Mouse (Mus musculus) limb, embryonic 14.5 days (tissue): Measurements from ENCODE around the gene Cpne2. TPM values are rescaled to one million over a fixed set of nuclear protein-coding genes. Genes with fewer than 3 reads are reported as not detected.

ENCODE experiments used
- ATAC-seq: fragments of 200-750 bp; cut with Nextera tagmentation; 2 replicates; pipeline ENCODE4 v1.8.0; 2017; ENCODE audit warnings: low read depth, moderate number of reproducible peaks, moderate TSS enrichment; ENCODE audit not compliant: low FRiP score
- DNase-seq: peaks from one replicate; pipeline ENCODE4 v3.0.0-alpha.2; 2015; ENCODE audit warnings: low spot score
- H3K27ac ChIP-seq: fragments of 300-500 bp; sonication (generic); replicated peaks from 2 replicates; pipeline ENCODE4 v1.5.1; 2014; ENCODE audit warnings: low read depth, mild to moderate bottlenecking, low read length, moderate library complexity, mixed read lengths
- H3K27me3 ChIP-seq: fragments of 300-500 bp; sonication (generic); 2 replicates; pipeline ENCODE4 v1.6.1; 2014; ENCODE audit warnings: low read length, mixed read lengths; ENCODE audit not compliant: control insufficient read depth, insufficient read depth
- H3K36me3 ChIP-seq: fragments of 300-500 bp; sonication (generic); 2 replicates; pipeline ENCODE4 v1.6.1; 2014; ENCODE audit warnings: mild to moderate bottlenecking, low read length, moderate library complexity, mixed read lengths; ENCODE audit not compliant: control insufficient read depth, insufficient read depth
- H3K4me1 ChIP-seq: fragments of 300-500 bp; sonication (generic); 2 replicates; pipeline ENCODE4 v1.6.1; 2014; ENCODE audit warnings: antibody characterized with exemption, low read length, mixed read lengths; ENCODE audit not compliant: control insufficient read depth, insufficient read depth
- H3K4me2 ChIP-seq: fragments of 300-500 bp; sonication (generic); replicated peaks from 2 replicates; pipeline ENCODE4 v1.6.1; 2014; ENCODE audit warnings: low read depth, mild to moderate bottlenecking, low read length, moderate library complexity; ENCODE audit not compliant: severe bottlenecking
- H3K4me3 ChIP-seq: fragments of 300-500 bp; sonication (generic); replicated peaks from 2 replicates; pipeline ENCODE4 v1.5.1; 2014; ENCODE audit warnings: low read length
- H3K9ac ChIP-seq: fragments of 300-500 bp; sonication (generic); 2 replicates; pipeline ENCODE4 v1.6.1; 2014; ENCODE audit warnings: mild to moderate bottlenecking, low read depth, low read length, moderate library complexity; ENCODE audit not compliant: severe bottlenecking
- H3K9me3 ChIP-seq: fragments of 300-500 bp; sonication (generic); 2 replicates; pipeline ENCODE4 v1.6.1; 2016; ENCODE audit warnings: low read length; ENCODE audit not compliant: control insufficient read depth
- POLR2A ChIP-seq: fragments of 200-500 bp; IDR thresholded peaks from 2 replicates; pipeline ENCODE4 v1.8.0; 2012; ENCODE audit warnings: inconsistent platforms, mild to moderate bottlenecking, moderate library complexity, borderline replicate concordance; ENCODE audit not compliant: insufficient read depth, insufficient read length; ENCODE audit errors: extremely low read depth
- WGBS: fragments of 180-500 bp; shearing (Covaris S2); extraction: QIAGEN DNeasy Blood & Tissue Kit; methylation state at CpG from one replicate; pipeline ENCODE4 v1.1.7; 2014; 5-methylcytosine and 5-hydroxymethylcytosine counted together
- microRNA-seq: library from miRNA; unstranded; fragments of <30 nt; microRNA quantifications from one replicate; pipeline ENCODE4, GENCODE M21; 2016
- polyA plus RNA-seq, 2 experiments: library from polyadenylated mRNA; depleted of rRNA in 1 of 2; stranded (reverse) in 1 of 2; unstranded in 1 of 2; fragments of >200 nt; fragmentation: Nextera tagmentation in 1 of 2; extraction: Ambion mirVana in 1 of 2; gene quantifications; 2 replicates each; pipeline versions ENCODE4 v1.2.1 to v1.2.3; 2012 to 2014

The Cpne2 gene
- polyA plus RNA-seq, 2 experiments: 12.1 to 24.7 TPM

GRCm38 (mm10) chr8:94607064-94607463, 74.3 kb downstream of the Cpne2 start:
- ATAC-seq (no peak), DNase-seq (no peak)
- no peak for TF ChIP-seq POLR2A
- 93% methylated on average over 5 of the region's 5 CpGs for WGBS
- H3K4me1 ChIP-seq: peaks cover 6% of the 10 kb centered on the region; the same call in 1 of the 2 replicates
- H3K4me2 ChIP-seq: no peak overlapping the region
- H3K27ac ChIP-seq: no peak overlapping the region
- H3K9me3 ChIP-seq: no peaks in the 10 kb centered on the region
- no peak overlapping the region for H3K4me3 ChIP-seq
- no peak overlapping the region for H3K9ac ChIP-seq
- no peaks in the 10 kb centered on the region; the same call in 1 of the 2 replicates for H3K36me3 ChIP-seq
- H3K27me3 ChIP-seq: no peaks in the 10 kb centered on the region

Small RNAs within 50 kb of the gene (microRNA-seq; reads per million reads assigned to microRNA genes)
- gene Mir7072: not detected

Other genes with a start within 250 kb of the Cpne2 start
- 0.08 and 0.10 TPM in 2 replicates for gene Slc12a3, start 203.8 kb upstream of the Cpne2 start, polyA plus RNA-seq (2012; rRNA removed)
- not detected in 2 replicates for gene Slc12a3, start 203.8 kb upstream of the Cpne2 start, polyA plus RNA-seq (2014; fragmentation: Nextera tagmentation; extraction: Ambion mirVana)
- 72.9 and 86.3 TPM in 2 replicates for gene Herpud1, start 146.6 kb upstream of the Cpne2 start, polyA plus RNA-seq (2012; rRNA removed)
- 76.8 and 84.1 TPM in 2 replicates for gene Herpud1, start 146.6 kb upstream of the Cpne2 start, polyA plus RNA-seq (2014; fragmentation: Nextera tagmentation; extraction: Ambion mirVana)
- 0.28 and 0.35 TPM in 2 replicates for gene Nlrc5, start 98.6 kb upstream of the Cpne2 start, polyA plus RNA-seq (2012; rRNA removed)
- 0.23 and 0.48 TPM in 2 replicates for gene Nlrc5, start 98.6 kb upstream of the Cpne2 start, polyA plus RNA-seq (2014; fragmentation: Nextera tagmentation; extraction: Ambion mirVana)
- 18.7 and 20.0 TPM in 2 replicates for gene Rspry1, start 68.9 kb downstream of the Cpne2 start, polyA plus RNA-seq (2012; rRNA removed)
- 36.1 and 39.5 TPM in 2 replicates for gene Rspry1, start 68.9 kb downstream of the Cpne2 start, polyA plus RNA-seq (2014; fragmentation: Nextera tagmentation; extraction: Ambion mirVana)
- gene Fam192a, start 69.0 kb downstream of the Cpne2 start, polyA plus RNA-seq (2012; rRNA removed): 35.7 and 43.4 TPM in 2 replicates
- 61.5 and 62.4 TPM in 2 replicates for gene Fam192a, start 69.0 kb downstream of the Cpne2 start, polyA plus RNA-seq (2014; fragmentation: Nextera tagmentation; extraction: Ambion mirVana)
- 111 and 125 TPM in 2 replicates for gene Arl2bp, start 133.6 kb downstream of the Cpne2 start, polyA plus RNA-seq (2012; rRNA removed)
- 54.0 and 62.9 TPM in 2 replicates for gene Arl2bp, start 133.6 kb downstream of the Cpne2 start, polyA plus RNA-seq (2014; fragmentation: Nextera tagmentation; extraction: Ambion mirVana)
- gene Pllp, start 163.3 kb downstream of the Cpne2 start, polyA plus RNA-seq (2012; rRNA removed): 1.6 and 2.1 TPM in 2 replicates
- gene Pllp, start 163.3 kb downstream of the Cpne2 start, polyA plus RNA-seq (2014; fragmentation: Nextera tagmentation; extraction: Ambion mirVana): 0.95 and 3.6 TPM in 2 replicates
- gene Ccl22, start 212.6 kb downstream of the Cpne2 start, polyA plus RNA-seq (2012; rRNA removed): not detected in 2 replicates
- gene Ccl22, start 212.6 kb downstream of the Cpne2 start, polyA plus RNA-seq (2014; fragmentation: Nextera tagmentation; extraction: Ambion mirVana): 0.14 TPM in 1 of 2 replicates, not detected in the other
- 8.7 and 10.5 TPM in 2 replicates for gene Cx3cl1, start 239.0 kb downstream of the Cpne2 start, polyA plus RNA-seq (2012; rRNA removed)
- 8.3 and 8.6 TPM in 2 replicates for gene Cx3cl1, start 239.0 kb downstream of the Cpne2 start, polyA plus RNA-seq (2014; fragmentation: Nextera tagmentation; extraction: Ambion mirVana)